Mouse (Mus musculus): ENCODE data around the gene Nudcd3. TPM values are rescaled to one million over a fixed set of nuclear protein-coding genes. Genes with fewer than 3 reads are reported as not detected.

Nudcd3 gene
- polyA plus RNA-seq, 2 experiments: 9.3 to 10.2 TPM

DNA sequence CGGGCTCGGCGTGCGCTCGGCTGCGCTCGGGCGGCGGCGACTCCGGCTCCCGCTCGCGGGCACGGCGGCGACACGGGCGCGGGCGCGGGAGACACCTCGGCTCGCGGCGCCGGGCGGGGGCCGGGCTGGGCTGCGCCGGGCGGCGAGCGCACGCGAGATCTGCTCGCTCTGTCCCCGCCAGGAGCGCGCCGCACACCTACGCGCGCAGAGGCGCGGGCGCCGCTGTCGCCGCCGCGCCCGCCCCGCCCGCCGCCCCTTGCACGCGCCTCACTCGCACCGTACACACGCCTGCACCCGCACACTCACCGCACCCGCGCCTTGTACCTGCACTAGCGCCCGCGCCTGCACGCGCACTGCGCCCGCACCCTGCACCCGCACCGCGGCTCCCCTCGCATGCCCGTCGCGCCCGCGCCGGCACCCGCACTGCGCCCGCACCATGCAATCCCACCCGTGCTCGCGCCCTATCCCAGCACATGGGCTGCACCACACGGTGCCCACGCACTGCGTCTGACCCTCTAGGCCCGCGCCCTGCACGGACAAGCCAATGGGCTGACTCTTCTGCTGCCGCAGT, 134.6 kb downstream of the Nudcd3 start:
- 0 out of 2 replicates have a peak, but pooled peaks have one; percentile 8 for ATAC-seq (ENCODE audit: insufficient read depth)
- H3K4me3 ChIP-seq (ENCODE audit: insufficient read depth in 1 of 2, low read depth in 2 of 2, low read length in 2 of 2): peak overlapping the region in 1 of 2 experiments; percentile 41; a peak in 3 of 4 replicates
- no peak overlapping the region for H3K27ac ChIP-seq
- peak overlapping the region; percentile 45 for H3K4me2 ChIP-seq (ENCODE audit: low read depth)
- H3K27me3 ChIP-seq (ENCODE audit: control insufficient read depth, insufficient read depth, low read length): peaks cover 47% of the 10 kb centered on the region
- TF ChIP-seq CTCF (IDR thresholded peaks at IDR 0.05; ENCODE audit: low read depth) (no peak), EP300 (IDR thresholded peaks at IDR 0.05; ENCODE audit: low read depth) (no peak)
- no peak overlapping the region for H3K9ac ChIP-seq (replicated peaks)
- no peak for DNase-seq (ENCODE audit: low read depth in 3 of 3, low spot score in 3 of 3)
- H3K4me1 ChIP-seq (replicated peaks; ENCODE audit: control insufficient read depth in 2 of 2, insufficient read depth in 2 of 2, low read length in 1 of 2): no peaks in the 10 kb centered on the region
- no peaks in the 10 kb centered on the region for H3K9me3 ChIP-seq (ENCODE audit: control insufficient read depth, low read length)
- no peaks in the 10 kb centered on the region for H3K36me3 ChIP-seq (replicated peaks; ENCODE audit: control insufficient read depth, insufficient read depth, low read depth)
- WGBS (ENCODE audit: insufficient replicate concordance): 3% methylated on average over 83 of the region's 95 CpGs

DNA sequence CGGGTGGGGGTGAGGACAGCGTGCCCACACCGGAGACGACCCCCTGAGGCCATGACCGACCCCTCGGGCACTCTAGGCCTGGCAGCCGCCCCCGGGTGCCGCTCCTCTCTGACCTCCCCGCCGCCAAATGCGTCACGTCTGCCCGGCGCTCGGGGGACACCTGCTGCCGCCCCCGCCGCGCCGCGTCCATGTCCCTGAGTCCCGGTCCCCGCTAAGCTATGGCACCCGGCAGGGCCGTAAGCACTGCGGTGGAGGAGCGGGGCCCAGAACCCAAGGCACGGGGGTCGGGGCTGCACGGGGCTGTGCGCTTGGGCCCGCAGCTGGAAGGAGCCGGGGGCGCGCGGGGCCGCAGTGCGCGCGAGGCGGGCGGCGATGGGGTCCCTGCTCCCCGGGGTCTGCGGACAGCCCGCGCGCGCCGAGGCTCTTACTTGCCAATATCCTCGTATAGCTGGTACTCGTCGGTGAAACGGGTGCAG, 135.1 kb downstream of the Nudcd3 start:
- H3K9ac ChIP-seq (replicated peaks): no peak overlapping the region

DNA sequence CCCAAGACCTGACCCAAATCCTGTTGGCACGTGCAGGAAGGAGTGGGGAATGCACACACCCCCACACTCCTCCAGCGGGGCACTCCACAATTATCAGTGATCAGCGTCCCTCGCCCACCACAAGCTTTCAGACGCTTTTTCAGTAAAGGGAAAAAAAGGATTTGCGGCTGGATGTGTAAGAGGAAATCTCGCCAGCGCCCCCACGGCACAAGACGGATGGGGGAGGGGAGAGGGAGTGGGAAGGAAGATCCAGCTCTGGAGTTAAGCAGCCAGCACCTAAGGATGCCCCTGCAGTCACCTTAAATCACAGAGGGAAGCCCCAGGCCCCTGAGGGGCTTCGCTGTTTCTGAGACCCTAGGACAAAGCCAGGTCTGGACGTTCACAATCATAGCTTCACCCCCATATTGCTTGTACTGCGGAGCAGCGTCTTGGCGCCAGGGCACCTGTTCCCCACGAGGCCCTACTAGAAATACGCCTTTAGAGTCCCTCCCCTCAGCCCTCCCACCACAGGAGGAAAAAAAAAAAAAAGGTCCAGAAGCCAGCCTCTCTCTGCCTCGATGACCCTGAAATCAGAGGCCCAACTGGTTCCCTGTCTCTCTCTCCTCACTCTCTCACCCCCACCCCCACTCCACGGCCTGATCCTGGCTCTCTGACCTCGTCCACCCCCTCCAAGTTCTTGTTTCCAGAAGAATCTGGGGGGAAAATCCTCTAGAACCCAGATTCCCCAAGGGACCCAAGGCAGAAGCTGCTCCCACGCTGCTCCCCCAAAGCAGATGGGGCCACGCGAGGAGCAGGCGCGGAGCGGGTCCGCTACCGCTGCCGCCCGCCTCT, 135.8 kb downstream of the Nudcd3 start:
- Histone ChIP-seq H3K27me3 (ENCODE audit: control insufficient read depth, insufficient read depth, low read length) (peaks cover 47% of the 10 kb centered on the region), H3K4me3 (ENCODE audit: insufficient read depth in 1 of 2, low read depth in 2 of 2, low read length in 2 of 2) (peak overlapping the region in 1 of 2 experiments; percentile 41; a peak in 1 of 4 replicates), H3K36me3 (replicated peaks; ENCODE audit: control insufficient read depth, insufficient read depth, low read depth) (no peaks in the 10 kb centered on the region), H3K9ac (replicated peaks) (no peak overlapping the region), H3K4me2 (ENCODE audit: low read depth) (peak overlapping the region; percentile 45), H3K4me1 (replicated peaks; ENCODE audit: control insufficient read depth in 2 of 2, insufficient read depth in 2 of 2, low read length in 1 of 2) (no peaks in the 10 kb centered on the region), H3K27ac (no peak overlapping the region), H3K9me3 (ENCODE audit: control insufficient read depth, low read length) (no peaks in the 10 kb centered on the region)
- no peak for TF ChIP-seq EP300 (IDR thresholded peaks at IDR 0.05; ENCODE audit: low read depth)
- no peak for TF ChIP-seq CTCF (IDR thresholded peaks at IDR 0.05; ENCODE audit: low read depth)
- no peak for ATAC-seq (ENCODE audit: insufficient read depth)
- DNase-seq (ENCODE audit: low read depth in 3 of 3, low spot score in 3 of 3): no peak
- WGBS (ENCODE audit: insufficient replicate concordance): 7% methylated on average over 30 of the region's 30 CpGs

More for the DNA sequence above, 135.1 kb downstream of the Nudcd3 start:
- Histone ChIP-seq H3K27ac (no peak overlapping the region), H3K4me1 (replicated peaks; ENCODE audit: control insufficient read depth in 2 of 2, insufficient read depth in 2 of 2, low read length in 1 of 2) (no peaks in the 10 kb centered on the region), H3K27me3 (ENCODE audit: control insufficient read depth, insufficient read depth, low read length) (peaks cover 47% of the 10 kb centered on the region), H3K9me3 (ENCODE audit: control insufficient read depth, low read length) (no peaks in the 10 kb centered on the region), H3K4me2 (ENCODE audit: low read depth) (peak overlapping the region; percentile 45), H3K4me3 (ENCODE audit: insufficient read depth in 1 of 2, low read depth in 2 of 2, low read length in 2 of 2) (peak overlapping the region in 1 of 2 experiments; percentile 41; a peak in 3 of 4 replicates), H3K36me3 (replicated peaks; ENCODE audit: control insufficient read depth, insufficient read depth, low read depth) (no peaks in the 10 kb centered on the region)
- under 1% methylated on average over 54 of the region's 55 CpGs for WGBS (ENCODE audit: insufficient replicate concordance)
- no peak for TF ChIP-seq CTCF (IDR thresholded peaks at IDR 0.05; ENCODE audit: low read depth)
- no peak for TF ChIP-seq EP300 (IDR thresholded peaks at IDR 0.05; ENCODE audit: low read depth)
- DNase-seq (ENCODE audit: low read depth in 3 of 3, low spot score in 3 of 3): no peak
- ATAC-seq (ENCODE audit: insufficient read depth): no peak

DNA sequence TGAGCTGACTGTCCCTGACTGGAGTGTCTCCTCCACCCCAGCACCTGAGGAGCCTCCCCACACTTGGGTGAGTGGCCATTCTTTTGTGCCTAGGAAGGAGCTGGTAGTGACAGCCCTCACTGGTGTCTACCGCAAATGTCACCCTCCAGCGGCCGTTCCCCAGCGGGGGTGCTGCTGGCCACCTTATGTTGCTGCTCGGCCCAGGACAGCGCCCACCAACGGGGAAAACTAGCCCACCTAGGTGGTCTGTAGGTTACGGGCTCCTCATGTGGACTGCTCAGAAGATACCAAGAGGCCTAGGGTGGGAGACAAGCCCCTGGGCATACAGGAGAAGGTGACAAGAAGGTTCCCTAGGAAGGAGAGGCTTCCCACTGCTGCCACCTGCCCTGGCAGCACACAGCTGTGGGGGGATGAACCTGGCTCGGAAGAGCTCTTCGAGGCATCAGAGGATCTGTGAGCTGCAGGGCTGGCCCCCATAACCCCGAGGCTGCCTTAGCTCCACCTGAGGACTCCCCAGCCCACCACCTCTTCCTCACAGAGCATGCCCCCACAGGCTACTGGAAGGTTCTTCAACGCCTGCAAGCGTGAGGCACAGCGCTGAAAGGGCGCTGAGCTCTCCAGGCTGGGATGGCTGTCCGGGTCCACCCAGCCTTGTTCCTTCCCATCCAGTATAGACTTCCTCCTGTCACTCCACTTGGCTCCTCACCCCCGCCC, 136.6 kb downstream of the Nudcd3 start:
- ATAC-seq (ENCODE audit: insufficient read depth): no peak
- no peak overlapping the region for H3K27ac ChIP-seq
- peaks cover 47% of the 10 kb centered on the region for H3K27me3 ChIP-seq (ENCODE audit: control insufficient read depth, insufficient read depth, low read length)
- H3K4me3 ChIP-seq (ENCODE audit: insufficient read depth in 1 of 2, low read depth in 2 of 2, low read length in 2 of 2): no peak overlapping the region
- no peaks in the 10 kb centered on the region for H3K9me3 ChIP-seq (ENCODE audit: control insufficient read depth, low read length)
- no peak overlapping the region for H3K9ac ChIP-seq (replicated peaks)
- DNase-seq (ENCODE audit: low read depth in 3 of 3, low spot score in 3 of 3): no peak
- H3K4me2 ChIP-seq (ENCODE audit: low read depth): no peak overlapping the region
- no peaks in the 10 kb centered on the region for H3K36me3 ChIP-seq (replicated peaks; ENCODE audit: control insufficient read depth, insufficient read depth, low read depth)
- 45% methylated on average over 17 of the region's 17 CpGs for WGBS (ENCODE audit: insufficient replicate concordance)
- H3K4me1 ChIP-seq (replicated peaks; ENCODE audit: control insufficient read depth in 2 of 2, insufficient read depth in 2 of 2, low read length in 1 of 2): no peaks in the 10 kb centered on the region
- TF ChIP-seq CTCF (IDR thresholded peaks at IDR 0.05; ENCODE audit: low read depth) (no peak), EP300 (IDR thresholded peaks at IDR 0.05; ENCODE audit: low read depth) (no peak)
